Mouse (Mus musculus) G1E (cell line): ENCODE measurements at regions not wholly inside any gene's neighbourhood (a gene's known extent, or its start where the extent isn't known, plus 50 kb on each side); places are given as distances from the start of the nearest gene placed in this dataset.

Source experiments
- ATAC-seq: 2 replicates; pipeline ENCODE4 v1.8.0; 2016; ENCODE audit warnings: mild to moderate bottlenecking; ENCODE audit not compliant: insufficient number of reproducible peaks, poor library complexity, low FRiP score, severe bottlenecking; ENCODE audit errors: extremely low read depth
- DNase-seq: peaks from one replicate; pipeline ENCODE4 v3.0.0; 2012; ENCODE audit warnings: low spot score
- H3K27me3 ChIP-seq: 2 replicates; pipeline ENCODE4 v1.6.1; 2012; ENCODE audit warnings: mild to moderate bottlenecking, low read length, inconsistent platforms; ENCODE audit not compliant: insufficient read depth
- H3K36me3 ChIP-seq: replicated peaks from 2 replicates; pipeline ENCODE3; 2012; ENCODE audit warnings: mild to moderate bottlenecking, inconsistent platforms
- H3K4me1 ChIP-seq: 2 replicates; pipeline ENCODE4 v1.6.1; 2012; ENCODE audit warnings: low read depth, low read length, inconsistent platforms, mixed read lengths; ENCODE audit not compliant: insufficient read depth
- H3K4me3 ChIP-seq: 2 replicates; pipeline ENCODE4 v1.5.1; 2012; ENCODE audit warnings: low read depth, mild to moderate bottlenecking, inconsistent platforms, low read length, moderate library complexity, mixed read lengths
- H3K9me3 ChIP-seq: replicated peaks from 2 replicates; pipeline ENCODE4 v1.6.1; 2012; ENCODE audit warnings: inconsistent platforms
- CTCF ChIP-seq: IDR thresholded peaks from 2 replicates; pipeline ENCODE4 v1.5.1; 2012; ENCODE audit warnings: low read depth, low read length, inconsistent platforms, mixed read lengths
- GATA1 ChIP-seq: IDR thresholded peaks from 2 replicates; pipeline ENCODE4 v1.6.1; 2012; ENCODE audit warnings: borderline replicate concordance, low read length, inconsistent platforms, mixed read lengths
- GATA2 ChIP-seq: IDR thresholded peaks from 2 replicates; pipeline ENCODE4 v1.6.1; 2012; ENCODE audit warnings: low read depth, low read length, inconsistent platforms, borderline replicate concordance
- POLR2AphosphoS5 ChIP-seq: IDR thresholded peaks from 2 replicates; pipeline ENCODE4 v1.6.1; 2012; ENCODE audit warnings: low read depth, low read length, inconsistent platforms; ENCODE audit not compliant: insufficient replicate concordance
- TAL1 ChIP-seq: conservative IDR thresholded peaks from 2 replicates; pipeline ENCODE4 v1.6.1; 2012; ENCODE audit warnings: low read depth, low read length, inconsistent platforms, mixed read lengths

GRCm38 (mm10) chr13:47950456-47950855 lies 310.6 kb upstream of the Id4 start:
- no peak for DNase-seq
- no peak for TF ChIP-seq CTCF
- TF ChIP-seq GATA2: no peak
- no peak for TF ChIP-seq GATA1
- no peak for TF ChIP-seq TAL1
- TF ChIP-seq POLR2AphosphoS5: no peak
- Histone ChIP-seq H3K4me3 (no peak overlapping the region), H3K36me3 (no peaks in the 10 kb centered on the region), H3K4me1 (no peaks in the 10 kb centered on the region), H3K27me3 (no peaks in the 10 kb centered on the region), H3K9me3 (peaks cover 41% of the 10 kb centered on the region)
- ATAC-seq: no peak

GRCm38 (mm10) chr13:47951043-47951442 lies 310.0 kb upstream of the Id4 start:
- TF ChIP-seq GATA2 (no peak), POLR2AphosphoS5 (no peak), CTCF (no peak), GATA1 (no peak), TAL1 (no peak)
- Histone ChIP-seq H3K36me3 (no peaks in the 10 kb centered on the region), H3K4me3 (no peak overlapping the region), H3K4me1 (no peaks in the 10 kb centered on the region), H3K9me3 (peaks cover 39% of the 10 kb centered on the region), H3K27me3 (no peaks in the 10 kb centered on the region)
- no peak for ATAC-seq
- no peak for DNase-seq

GRCm38 (mm10) chr13:47952946-47953345 lies 308.1 kb upstream of the Id4 start:
- Histone ChIP-seq H3K27me3 (no peaks in the 10 kb centered on the region), H3K9me3 (peaks cover 41% of the 10 kb centered on the region), H3K4me1 (no peaks in the 10 kb centered on the region), H3K36me3 (no peaks in the 10 kb centered on the region), H3K4me3 (no peak overlapping the region)
- no peak for DNase-seq
- TF ChIP-seq TAL1: no peak
- TF ChIP-seq GATA1: no peak
- no peak for TF ChIP-seq GATA2
- no peak for TF ChIP-seq POLR2AphosphoS5
- TF ChIP-seq CTCF: no peak
- no peak for ATAC-seq

- Histone ChIP-seq H3K4me3 (no peak overlapping the region), H3K9me3 (peaks cover 41% of the 10 kb centered on the region), H3K36me3 (no peaks in the 10 kb centered on the region), H3K27me3 (no peaks in the 10 kb centered on the region), H3K4me1 (no peaks in the 10 kb centered on the region)
- no peak for TF ChIP-seq GATA1
- TF ChIP-seq CTCF: no peak
- no peak for TF ChIP-seq TAL1
- TF ChIP-seq GATA2: no peak
- TF ChIP-seq POLR2AphosphoS5: no peak
- no peak for DNase-seq
- no peak for ATAC-seq
Measured at GRCm38 (mm10) chr13:47953776-47954175, 307.3 kb upstream of the Id4 start.

GRCm38 (mm10) chr13:47955504-47955903 lies 305.5 kb upstream of the Id4 start:
- Histone ChIP-seq H3K27me3 (no peaks in the 10 kb centered on the region), H3K4me3 (no peak overlapping the region), H3K4me1 (no peaks in the 10 kb centered on the region), H3K9me3 (peaks cover 50% of the 10 kb centered on the region), H3K36me3 (no peaks in the 10 kb centered on the region)
- TF ChIP-seq GATA1 (no peak), TAL1 (no peak), GATA2 (no peak)
- no peak for ATAC-seq
- no peak for DNase-seq

GRCm38 (mm10) chr13:47957662-47958061 lies 303.4 kb upstream of the Id4 start:
- Histone ChIP-seq H3K36me3 (no peaks in the 10 kb centered on the region), H3K27me3 (no peaks in the 10 kb centered on the region), H3K4me3 (no peak overlapping the region), H3K4me1 (no peaks in the 10 kb centered on the region), H3K9me3 (peaks cover 45% of the 10 kb centered on the region)
- TF ChIP-seq GATA2 (no peak), POLR2AphosphoS5 (no peak), GATA1 (no peak), TAL1 (no peak), CTCF (no peak)
- ATAC-seq (no peak), DNase-seq (no peak)

- TF ChIP-seq POLR2AphosphoS5 (no peak), GATA2 (no peak), GATA1 (no peak), TAL1 (no peak), CTCF (no peak)
- ATAC-seq (no peak), DNase-seq (no peak)
- Histone ChIP-seq H3K4me1 (no peaks in the 10 kb centered on the region), H3K27me3 (no peaks in the 10 kb centered on the region), H3K9me3 (peaks cover 51% of the 10 kb centered on the region), H3K4me3 (no peak overlapping the region), H3K36me3 (no peaks in the 10 kb centered on the region)
Measured at GRCm38 (mm10) chr13:47974216-47974615, 286.8 kb upstream of the Id4 start.
